Mouse (Mus musculus): ENCODE results near the gene Tuft1. TPM values are rescaled to one million over a fixed set of nuclear protein-coding genes. Genes with fewer than 3 reads are reported as not detected.
A peak's percentile ranks its signal among the peaks of the same experiment; 100 is the strongest.

Tuft1 gene
- total RNA-seq, 1 experiment from 2014 or later = 5.6 TPM

DNA sequence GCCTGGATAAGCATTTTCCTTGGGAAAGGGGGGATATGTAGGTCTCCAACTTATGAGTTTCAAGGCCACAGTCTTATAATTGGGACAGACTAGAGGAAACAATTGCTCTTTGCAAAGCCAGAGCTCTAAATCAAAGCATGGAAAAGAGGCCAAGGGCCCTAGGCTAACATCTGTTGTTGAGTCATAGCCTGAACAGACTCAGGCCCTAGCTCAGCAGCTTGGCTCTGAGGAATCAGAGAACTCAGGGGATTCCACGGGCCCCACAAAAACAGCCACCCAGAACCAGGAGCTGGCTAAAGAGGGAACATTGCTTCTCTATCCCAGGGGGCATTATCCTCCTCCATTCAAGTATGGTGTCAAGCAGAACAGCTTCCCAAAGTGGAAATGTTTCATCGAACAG, 48.1 kb downstream of the Tuft1 start:
- no peak for ATAC-seq (replicated peaks; ENCODE audit: low read depth, poor library complexity, severe bottlenecking)

DNA sequence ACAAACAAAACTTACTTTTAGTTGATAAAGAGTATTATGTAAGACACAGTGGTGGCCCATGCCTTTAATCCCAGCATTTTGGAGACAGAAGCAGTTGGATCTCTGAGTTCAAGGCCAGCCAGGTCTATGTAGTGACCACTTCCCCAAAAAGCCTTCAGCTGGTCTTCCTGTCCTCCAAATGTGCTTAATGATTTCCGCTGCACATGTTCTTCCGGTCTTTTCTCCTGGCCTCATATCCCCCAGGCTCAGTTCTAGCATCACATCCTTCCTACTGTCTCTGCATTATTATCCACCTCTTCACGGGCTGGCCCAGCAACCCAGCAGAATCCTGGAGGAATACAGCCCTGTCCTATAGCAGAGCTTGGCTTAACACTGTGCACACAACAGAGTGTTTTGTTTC, 49.1 kb downstream of the Tuft1 start:
- ATAC-seq (replicated peaks; ENCODE audit: low read depth, poor library complexity, severe bottlenecking) = peak; percentile 68

DNA sequence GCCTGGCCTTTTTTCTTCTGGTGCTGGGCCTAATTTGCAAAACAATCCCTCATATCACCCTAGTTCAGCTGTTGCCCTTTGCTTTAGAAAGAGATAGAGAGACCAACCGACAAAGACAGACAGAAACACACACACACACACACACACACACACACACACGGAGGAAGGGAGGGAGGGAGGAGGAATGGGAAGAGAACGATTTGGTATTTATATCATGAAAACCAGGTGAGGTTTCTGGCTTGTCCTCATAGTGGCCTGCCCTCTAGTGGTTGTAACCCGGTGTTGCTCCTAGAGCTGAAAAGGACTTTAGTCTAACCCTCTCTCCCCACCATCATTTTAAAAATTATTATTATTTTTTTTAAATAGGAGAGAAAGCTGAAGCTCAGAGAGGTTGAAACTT, 56.7 kb downstream of the Tuft1 start:
- ATAC-seq (replicated peaks; ENCODE audit: low read depth, poor library complexity, severe bottlenecking) = peak; percentile 78

DNA sequence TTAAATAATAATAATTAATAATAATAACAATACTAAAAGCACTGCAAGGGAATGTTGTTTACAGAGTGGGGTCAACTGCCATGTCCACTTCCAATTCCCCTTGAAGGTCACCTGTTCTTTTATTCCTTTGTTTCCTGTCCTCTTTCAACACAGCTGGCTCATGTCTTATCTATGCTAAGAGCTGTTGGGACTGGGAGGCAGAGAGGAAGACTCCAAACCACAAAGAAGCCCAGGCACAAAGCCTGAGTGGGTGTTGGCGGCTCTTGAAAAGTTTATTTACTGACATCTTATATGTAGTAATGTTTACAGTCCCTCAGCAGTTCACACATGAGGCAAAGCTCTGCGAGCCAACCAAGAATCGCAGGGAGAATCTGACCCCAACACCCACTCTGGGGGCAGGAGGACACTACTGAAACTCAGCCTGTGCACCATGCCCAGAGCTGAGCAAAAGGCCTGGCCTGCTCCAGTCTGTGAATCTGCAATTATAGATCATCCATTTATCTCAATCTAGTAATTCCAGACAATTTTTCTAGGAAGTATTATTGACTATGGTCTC, 61.4 kb downstream of the Tuft1 start:
- ATAC-seq (replicated peaks; ENCODE audit: low read depth, poor library complexity, severe bottlenecking) = peak; percentile 70

DNA sequence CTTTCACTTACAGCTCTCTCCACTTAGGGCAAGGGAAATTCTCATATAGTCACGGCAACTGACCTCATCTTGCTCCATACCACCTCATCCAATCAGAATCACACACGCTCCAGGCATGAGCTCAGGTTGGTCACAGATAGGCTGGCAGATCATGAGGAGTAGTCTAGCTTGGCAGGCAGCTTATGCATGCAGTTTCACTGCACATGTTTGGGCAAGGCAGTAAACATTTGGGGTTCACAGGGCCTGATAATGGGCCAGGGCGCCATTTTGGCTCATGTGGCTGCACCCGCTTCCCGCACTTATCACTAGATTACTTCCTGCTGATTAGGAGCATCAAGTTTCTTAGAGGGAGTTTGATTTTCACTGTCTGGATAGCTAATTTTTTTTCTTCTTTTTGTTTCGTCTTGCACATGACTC, 62.8 kb downstream of the Tuft1 start:
- ATAC-seq (replicated peaks; ENCODE audit: low read depth, poor library complexity, severe bottlenecking) = 0 out of 2 replicates have a peak, but pooled peaks have one; percentile 45

DNA sequence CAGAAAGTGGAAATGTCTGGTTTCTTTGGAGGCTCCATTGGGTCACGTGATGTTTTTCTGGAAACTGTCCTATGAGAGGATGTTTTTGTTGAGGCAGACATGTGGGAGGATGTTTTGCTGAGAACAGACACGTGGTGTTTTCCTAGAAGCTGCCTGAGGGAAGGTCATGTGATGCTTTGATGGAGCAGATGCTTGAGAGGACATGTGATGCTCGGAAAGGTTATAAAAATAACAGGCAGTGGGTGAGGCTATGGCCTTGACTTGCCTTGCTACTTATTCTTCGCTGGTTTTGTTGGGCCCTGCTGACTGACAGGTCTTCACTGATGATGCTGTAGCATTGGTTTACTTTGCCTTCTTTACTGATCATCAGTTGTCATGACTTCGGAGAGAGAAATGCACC, 67.6 kb downstream of the Tuft1 start:
- ATAC-seq (replicated peaks; ENCODE audit: low read depth, poor library complexity, severe bottlenecking) = no peak

DNA sequence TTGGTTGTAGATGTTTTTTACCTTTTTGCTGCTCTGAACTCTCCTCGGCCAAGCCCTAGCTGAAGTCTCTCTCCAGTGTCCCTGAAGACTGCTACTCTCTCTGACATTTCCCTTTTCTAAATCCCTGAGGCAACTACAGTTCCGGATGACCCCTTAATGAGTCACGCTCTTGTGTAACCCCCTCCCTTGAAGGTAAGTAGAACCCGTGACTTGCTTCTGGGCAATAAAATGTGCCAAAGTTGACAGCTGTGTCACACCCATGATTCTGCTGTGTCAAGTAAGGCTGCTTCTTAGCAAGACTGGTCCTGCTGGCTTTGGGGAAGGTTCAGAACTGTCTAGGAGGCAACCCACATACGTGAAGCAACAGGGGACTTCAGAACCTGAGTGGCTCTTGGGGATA, 70.7 kb downstream of the Tuft1 start:
- ATAC-seq (replicated peaks; ENCODE audit: low read depth, poor library complexity, severe bottlenecking) = peak; percentile 45

DNA sequence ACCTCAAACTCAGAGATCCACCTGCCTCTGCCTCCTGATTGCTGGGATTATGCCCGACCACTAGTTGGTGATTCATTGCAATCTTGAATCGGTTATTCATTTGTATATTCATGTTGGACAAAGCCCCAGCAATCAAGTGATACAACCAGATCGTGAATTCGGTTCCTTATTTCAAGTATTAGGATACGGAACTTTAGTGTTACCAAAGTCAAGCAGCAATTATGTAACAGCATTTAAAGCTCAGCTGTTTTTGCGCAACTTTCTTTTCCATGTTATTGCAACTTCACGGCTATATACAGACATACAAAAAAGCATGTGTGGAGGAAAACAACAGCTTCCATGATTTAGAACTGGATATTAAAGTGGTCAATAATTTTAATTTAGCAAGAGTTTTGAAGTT, 75.7 kb downstream of the Tuft1 start:
- ATAC-seq (replicated peaks; ENCODE audit: low read depth, poor library complexity, severe bottlenecking) = peak; percentile 30

DNA sequence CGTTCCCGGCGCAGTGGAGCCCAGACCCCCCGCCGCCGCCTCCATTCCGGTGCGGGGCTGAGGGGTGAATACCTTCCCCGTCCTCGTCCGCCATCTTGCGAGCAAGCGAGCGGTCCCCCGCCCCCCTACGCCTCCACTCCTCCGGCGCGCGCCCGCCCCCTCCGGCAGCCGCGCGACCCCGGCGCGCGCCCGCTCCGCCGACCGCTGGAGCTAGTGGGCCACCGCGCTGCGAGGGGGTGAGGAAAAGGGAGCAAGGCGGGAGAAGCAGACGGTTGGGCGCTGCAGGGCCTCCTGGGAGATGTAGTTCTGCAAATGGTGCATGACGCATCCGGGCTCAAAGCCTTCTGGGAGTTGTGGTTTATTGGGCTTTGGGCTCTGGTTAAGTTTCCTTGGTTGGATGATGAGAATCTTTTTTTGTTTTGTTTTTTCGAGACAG, 76.2 kb downstream of the Tuft1 start, which contains the start of gene Snx27:
Gene Snx27, minus strand, starts transcription at position 261 of the 436 bp plus-strand sequence.
- ATAC-seq (replicated peaks; ENCODE audit: low read depth, poor library complexity, severe bottlenecking) = peak; percentile 98

DNA sequence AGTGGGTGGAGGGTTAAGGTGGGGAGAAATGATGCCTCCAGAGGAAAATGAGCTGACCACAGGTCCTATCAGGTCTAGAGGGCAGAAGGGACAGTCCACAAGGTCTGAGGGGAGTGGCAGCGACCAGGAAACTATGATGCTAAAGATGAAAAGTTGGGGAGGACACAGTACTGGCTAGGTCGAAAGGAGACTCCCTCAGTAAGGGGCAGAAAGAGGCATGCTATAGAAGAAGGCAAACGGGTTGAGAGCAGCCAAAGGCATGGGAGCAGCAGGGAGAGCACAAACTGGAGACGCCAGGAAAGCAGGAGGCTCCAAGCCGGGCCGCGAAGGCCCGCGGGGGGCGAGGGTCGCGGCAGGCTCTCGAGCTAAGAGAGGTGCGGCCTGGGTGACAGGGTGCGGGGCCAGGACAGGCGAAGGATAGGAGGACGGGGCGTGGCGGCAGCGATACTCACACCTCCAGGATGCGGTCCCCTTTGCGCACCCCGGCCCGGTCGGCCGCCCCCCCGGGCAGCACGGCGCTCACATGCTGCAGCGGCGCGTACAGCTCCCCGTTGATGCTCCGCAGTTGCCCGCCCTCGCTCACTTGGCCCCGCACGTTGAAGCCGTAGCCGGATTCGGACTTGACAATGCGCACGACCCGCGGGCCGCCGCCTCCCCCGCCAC, 76.7 kb downstream of the Tuft1 start:
- ATAC-seq (replicated peaks; ENCODE audit: low read depth, poor library complexity, severe bottlenecking) = peak; percentile 43

DNA sequence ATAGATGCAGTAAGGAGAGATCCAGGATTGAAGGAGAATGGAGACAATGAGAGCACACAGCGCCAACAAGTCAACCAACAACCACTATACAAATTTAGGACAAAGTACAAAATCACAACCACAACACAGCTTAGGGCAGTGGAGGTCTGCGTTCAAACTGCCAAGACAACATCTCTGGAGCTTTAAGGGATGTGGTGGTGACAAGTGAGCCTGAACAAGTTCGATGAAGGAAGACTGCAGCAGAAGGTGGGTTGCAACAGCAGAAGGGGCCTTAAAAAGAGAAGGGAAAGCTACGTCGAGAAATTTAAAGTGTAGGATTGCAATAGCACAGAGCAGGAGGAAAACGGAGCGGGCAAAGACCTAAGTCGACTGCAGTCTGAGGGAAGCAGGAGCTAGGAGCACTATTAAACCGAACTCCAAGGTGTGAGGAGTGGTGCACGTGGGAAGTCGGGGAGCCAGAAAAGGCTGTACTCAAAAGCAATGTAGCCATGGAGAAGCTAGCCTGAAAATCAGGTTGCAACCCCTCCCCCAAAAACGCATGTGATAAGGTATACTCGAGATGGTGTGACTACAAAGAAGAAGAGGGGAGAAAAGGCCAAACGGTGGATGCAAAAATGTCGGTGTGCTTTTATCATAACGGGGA, 77.4 kb downstream of the Tuft1 start:
- ATAC-seq (replicated peaks; ENCODE audit: low read depth, poor library complexity, severe bottlenecking) = 0 out of 2 replicates have a peak, but pooled peaks have one; percentile 6

DNA sequence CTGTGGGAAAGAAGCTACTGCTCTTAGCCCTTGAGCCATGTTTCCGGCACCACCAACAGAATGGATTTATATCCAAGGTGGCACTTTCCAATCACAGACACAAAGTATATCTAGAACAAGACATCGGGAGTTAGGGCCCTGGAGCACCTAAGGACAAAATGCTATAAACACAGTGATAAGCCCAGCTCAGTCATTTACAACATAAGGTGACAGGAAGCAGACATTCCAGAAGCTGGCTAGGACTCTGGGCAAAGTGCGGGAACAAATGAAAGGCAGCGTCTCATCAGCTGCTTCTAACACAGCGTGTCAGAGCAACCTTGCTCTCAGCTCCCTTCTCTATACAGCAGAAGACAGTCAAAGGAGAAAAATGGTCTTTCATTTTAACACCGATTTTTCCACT, 84.2 kb downstream of the Tuft1 start:
- no peak for ATAC-seq (replicated peaks; ENCODE audit: low read depth, poor library complexity, severe bottlenecking)

DNA sequence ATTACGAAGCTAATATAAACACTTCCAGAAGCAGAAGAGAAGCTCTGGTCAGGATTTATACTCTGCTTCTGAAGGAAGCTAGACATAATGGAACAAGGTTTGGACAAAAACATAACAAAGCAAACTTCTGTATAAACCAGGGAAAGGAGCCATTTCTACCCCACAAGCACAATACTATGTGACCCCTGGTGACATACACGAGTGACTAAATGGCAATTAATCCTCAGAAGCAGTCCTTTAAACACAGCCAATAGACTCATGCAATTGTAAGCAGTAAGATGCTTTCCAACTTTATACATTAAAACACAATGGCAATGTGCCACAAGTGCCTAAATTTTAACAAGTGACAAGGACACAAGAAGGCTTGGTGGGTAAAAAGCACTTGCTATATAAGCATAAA, 91.4 kb downstream of the Tuft1 start:
- ATAC-seq (replicated peaks; ENCODE audit: low read depth, poor library complexity, severe bottlenecking) = no peak

DNA sequence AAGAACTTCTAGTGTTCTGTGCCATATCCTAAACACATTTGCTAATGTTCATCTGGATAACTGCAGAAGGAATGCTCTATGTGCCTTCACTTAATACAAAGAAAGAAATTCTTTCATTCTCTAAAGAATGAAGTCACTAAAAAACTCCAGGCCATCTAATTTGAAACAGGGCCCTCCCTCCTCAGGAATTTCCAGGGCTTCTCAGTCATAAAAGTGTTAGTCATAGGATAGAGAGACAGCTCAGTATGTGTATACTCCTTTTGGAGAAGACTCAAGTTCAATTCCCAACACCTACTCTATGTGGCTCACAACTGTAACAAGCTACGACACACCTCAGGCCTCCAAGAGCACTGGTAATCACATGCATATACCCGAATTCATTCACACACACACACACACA, 93.1 kb downstream of the Tuft1 start:
- ATAC-seq (replicated peaks; ENCODE audit: low read depth, poor library complexity, severe bottlenecking) = no peak

DNA sequence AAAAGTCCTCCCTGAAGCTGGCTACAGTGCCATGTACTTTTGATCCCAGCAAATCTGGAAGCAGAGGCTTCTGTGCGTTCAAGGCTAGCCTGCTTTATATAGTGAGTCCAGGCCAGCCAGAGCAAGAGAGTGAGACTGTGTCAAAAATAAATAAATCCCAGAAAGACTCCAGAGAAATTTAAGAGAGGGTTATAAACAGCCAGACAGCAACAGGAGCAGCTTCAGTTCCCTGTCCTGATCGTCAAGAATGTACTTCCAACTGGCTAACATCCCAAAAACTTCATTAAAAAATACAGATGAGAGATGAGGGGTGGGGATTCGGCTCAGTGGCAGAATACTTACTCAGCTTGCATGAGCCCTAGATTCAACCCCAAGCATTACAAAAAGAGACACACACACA, 93.5 kb downstream of the Tuft1 start:
- ATAC-seq (replicated peaks; ENCODE audit: low read depth, poor library complexity, severe bottlenecking) = no peak

DNA sequence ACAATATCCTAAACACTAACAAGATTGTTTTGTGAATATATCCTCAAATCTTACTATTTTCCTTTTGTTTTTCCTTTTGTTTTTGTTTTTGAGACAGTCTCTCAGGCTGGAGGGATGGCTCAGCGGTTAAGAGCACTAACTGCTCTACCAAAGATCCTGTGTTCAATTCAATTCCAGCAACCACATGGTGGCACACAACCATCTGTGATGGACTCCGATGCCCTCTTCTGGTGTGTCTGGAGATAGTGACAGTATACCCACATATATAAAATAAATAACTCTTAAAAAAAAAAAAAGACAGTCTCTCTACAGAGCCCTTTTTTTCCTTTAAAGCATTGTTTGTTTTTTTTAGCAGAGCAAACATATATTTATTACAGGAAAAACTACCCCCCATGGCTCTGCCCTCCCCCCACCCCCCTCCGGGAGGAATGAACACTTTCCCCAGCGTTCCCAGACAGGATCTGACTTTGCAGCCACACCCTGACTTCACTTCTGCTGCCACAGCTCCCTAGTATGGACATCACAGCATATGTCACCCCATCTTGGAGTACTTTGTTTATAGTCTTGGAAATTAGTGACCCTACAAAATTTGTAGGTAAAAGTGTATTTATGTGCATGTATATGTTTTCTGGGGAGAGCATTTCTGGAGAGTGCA, 94.2 kb downstream of the Tuft1 start:
- ATAC-seq (replicated peaks; ENCODE audit: low read depth, poor library complexity, severe bottlenecking) = no peak

DNA sequence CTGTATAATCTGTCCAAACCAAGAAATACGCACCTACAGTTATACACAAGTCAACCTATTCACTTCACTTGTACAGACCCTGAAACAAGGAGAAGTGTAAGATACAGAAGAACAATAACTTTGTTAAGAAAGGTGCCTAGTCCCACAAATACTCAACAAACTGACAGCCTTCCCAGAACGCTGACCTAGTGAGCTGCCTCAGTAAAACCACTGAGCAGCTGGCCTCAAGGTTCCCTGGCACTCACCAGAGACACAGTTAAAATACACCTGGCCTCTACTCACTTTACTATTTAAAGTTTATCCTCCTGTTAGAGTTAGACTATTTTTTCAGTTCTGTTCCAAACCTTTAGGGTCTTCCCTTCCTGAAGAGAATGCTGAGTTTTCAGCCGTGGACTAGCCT, 95.5 kb downstream of the Tuft1 start:
- no peak for ATAC-seq (replicated peaks; ENCODE audit: low read depth, poor library complexity, severe bottlenecking)
